Mouse (Mus musculus) 416B (cell line): ENCODE measurements at regions not wholly inside any gene's neighbourhood (a gene's known extent, or its start where the extent isn't known, plus 50 kb on each side); places are given as distances from the start of the nearest gene placed in this dataset.
"Not testable (repeated sequence)": the region's sequence is repeated elsewhere in the genome, so short reads cannot be mapped to it uniquely, and the experiment has no call there.

ENCODE experiments used
- DNase-seq: peaks from one replicate; pipeline ENCODE4 v3.0.0; 2011; ENCODE audit warnings: low read depth

DNA sequence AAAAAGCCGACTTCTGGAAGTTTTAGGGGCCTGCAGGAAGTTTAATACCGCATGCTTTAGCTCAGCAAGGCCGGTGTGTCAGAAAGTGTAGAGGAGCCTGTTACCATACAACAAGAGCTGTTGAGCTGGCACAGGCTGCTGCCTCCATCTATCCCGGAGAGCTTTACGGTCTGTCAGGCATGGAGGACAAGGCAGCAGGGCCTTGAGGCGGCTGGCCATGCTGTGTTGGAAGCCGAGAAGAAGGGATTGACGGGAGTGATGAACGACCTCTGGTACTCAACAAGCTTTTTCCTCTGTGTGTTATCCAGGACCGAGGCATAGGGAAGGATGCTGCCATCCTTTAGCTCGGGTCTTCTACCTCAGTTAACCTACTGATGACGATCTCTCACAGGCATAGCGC, 146.8 kb upstream of the Mocs1 start:
- DNase-seq, result no peak

DNA sequence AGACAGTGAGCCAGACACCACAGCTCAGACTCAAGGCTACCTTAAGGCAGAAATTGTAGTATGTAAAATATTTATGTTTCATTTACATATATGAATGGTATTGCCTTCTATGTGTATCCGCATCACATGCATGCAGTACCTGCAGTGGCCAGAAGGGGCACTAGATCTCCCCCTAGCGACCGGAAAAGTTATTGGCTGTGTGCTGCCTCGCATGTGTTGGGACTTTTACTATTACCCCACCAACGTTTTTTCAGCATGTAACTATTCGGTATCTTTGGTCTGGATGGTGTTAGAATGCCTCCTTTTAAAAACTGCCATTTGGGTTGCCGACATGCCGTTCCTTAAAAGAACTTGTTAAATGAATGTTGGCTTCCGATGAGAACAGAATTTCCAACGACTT, 145.7 kb upstream of the Mocs1 start:
- DNase-seq, result no peak

DNA sequence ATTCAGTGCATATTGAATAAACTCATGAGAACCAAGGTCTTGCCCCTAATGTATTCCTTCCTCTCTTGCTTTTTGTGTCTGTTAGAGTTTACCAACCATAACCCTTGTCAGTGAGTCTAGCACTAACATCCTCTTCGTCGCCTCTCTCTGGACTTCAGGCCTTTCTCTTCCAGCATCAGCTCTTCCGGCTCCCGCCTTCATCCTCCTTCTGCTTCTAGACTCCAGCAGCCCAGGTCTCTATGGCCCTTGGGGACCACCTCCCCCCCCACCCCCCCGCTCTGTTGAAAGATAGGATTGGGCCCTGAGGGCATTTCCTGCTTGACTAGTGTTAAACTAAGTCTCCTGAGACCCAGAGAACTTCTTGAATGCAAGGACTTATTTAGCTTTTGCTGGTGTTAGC, 144.7 kb upstream of the Mocs1 start:
- DNase-seq, result no peak

DNA sequence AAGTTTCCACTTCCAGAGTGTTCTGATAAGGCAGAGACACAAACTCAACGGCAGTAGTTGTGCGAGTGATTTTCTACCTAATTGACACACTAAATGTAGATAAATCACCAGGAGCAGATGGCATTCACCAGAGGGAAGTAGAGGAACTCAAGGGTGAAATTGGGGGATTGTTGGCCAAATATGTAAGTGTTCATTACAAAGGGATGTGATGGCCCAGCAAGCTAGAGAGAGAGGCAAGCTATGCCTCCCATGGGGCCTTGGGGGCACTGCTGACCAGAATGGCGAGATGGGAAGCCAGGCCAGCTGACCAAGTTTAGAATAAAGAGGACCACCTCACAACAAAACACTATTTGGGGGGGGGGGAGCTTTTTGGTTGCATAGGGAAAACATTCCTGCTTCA, 136.5 kb upstream of the Mocs1 start:
- DNase-seq, result no peak

DNA sequence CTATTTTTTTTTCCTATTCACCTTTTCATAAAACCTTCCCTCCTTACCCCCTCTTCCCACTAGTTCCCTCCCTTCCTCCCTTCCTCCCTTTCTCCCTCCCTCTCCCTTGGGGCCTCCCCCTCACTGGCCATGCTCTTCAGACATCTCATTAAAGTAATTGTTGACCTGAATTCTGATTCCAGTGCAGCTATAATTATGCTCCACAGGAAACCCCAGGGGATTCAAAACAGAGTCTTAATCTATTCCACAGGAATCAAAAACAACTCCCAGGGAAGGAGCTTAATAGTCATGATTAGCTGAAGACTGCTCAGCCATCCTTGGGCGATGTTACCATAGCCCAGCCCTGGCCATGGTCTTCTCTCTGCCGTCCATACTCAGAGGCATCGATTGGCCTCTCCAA, 123.7 kb upstream of the Mocs1 start:
- no peak for DNase-seq

DNA sequence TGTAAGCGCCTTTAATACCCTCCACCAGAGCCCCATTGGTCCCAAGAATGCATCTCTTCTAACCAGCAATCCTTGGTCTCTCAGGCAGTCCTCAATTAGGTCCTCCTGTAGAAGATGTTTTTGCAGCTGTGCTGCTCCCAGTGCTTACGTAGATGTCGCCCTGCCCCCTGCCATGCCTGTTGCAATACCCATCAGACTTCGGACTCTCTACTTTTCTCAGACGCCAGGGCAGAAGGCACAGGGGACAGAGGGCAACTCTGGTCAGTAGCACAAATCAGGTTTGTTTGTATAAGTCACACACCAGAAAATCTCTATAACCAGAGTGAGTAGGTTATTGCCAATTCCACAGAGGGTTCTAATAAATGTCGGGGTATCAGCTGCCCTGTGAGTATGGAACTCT, 123.0 kb upstream of the Mocs1 start:
- DNase-seq, result no peak

DNA sequence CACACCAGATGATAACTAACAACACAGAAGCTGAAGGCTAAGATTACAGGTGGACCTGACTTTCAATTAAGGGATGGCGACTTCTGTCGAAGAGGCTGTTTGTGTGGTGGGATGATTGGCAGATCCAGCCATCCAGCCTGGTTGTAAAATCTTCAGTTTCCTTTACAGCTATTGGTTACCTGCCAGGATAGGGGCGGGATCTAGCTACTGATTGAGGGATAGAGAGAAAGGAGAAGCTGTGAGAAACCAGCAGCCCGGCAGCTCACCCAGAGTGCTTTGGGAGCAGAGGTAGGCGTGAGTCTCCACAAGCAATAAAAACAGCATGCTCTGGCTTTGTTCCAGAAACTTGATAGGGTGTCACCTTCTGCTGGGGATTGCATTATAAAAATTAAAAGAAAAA, 119.1 kb upstream of the Mocs1 start:
- DNase-seq, result peak; percentile 1

DNA sequence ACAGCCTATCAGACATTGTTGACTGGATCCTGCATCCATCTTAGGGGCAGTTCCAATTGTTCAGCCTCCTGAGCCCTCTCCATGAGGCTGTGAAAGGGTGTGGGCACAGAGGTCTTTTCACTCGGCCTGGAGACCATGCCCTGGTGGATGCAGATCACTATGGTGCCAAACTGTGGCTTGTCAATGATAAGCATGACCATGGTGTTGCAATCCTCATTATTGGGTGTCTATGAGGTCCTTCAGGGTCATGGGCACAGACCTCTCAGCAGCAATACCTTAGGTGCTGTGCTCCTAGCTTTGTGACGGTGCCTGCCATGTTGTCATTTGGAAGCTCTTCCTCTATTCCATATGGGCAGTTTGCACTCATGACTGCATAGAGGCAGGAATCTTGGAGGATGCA, 114.0 kb upstream of the Mocs1 start:
- no peak for DNase-seq

DNA sequence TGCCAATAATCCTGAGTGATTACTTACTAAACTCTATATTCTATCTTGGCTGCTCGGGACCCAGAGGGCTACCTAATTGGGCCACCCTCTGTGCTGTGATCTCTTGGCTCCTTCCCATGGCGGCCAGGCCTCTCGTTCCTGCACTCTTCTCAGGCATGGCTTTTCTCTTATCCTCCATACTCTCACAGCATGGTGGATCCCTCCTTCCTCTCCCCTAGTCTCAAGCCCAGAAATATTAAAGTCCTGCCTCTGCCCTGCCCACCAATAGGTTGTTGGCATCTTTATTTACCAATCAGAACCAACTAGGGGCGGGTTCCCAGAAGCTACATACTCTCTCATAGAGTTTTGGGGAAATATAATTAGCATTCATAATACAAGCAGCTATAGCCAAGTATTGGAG, 100.6 kb upstream of the Mocs1 start:
- DNase-seq, result no peak

DNA sequence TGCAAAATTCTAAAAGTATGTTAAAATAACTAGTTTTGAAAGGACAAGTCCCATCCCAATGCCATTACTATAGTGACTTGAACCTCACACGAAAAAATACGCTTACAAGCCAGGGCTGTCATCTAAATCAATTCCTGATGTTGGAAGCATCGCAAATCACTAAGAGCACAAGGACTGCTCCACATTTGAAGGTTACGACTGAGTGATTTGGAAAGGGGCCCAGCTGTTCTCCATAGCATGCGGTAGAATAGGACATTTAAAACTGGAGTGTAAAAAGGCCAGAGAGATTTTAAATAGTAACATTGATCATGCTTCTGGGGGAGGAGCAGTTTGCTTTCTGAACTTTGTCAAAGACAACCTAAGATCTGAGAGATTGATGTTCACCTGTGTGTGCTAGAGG, 92.8 kb upstream of the Mocs1 start:
- no peak for DNase-seq

DNA sequence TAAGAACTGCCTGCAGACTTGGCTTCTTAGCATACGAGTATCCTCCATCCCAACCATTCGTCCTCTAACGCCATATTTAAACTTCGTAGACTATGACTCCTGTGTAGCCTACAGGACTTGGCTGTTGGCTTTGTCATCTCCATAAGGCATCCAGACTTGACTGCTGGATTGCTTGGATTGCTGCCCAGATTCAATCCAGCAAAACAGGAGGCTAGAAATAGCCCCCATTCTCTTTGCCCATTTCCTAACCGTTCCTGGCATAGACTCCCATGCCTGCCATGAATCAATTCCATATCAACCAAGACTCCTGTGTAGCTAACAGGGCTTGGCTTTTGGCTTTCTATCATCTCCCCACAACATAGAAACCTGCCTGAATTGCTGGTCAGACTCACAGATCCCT, 90.3 kb upstream of the Mocs1 start:
- DNase-seq, result no peak

DNA sequence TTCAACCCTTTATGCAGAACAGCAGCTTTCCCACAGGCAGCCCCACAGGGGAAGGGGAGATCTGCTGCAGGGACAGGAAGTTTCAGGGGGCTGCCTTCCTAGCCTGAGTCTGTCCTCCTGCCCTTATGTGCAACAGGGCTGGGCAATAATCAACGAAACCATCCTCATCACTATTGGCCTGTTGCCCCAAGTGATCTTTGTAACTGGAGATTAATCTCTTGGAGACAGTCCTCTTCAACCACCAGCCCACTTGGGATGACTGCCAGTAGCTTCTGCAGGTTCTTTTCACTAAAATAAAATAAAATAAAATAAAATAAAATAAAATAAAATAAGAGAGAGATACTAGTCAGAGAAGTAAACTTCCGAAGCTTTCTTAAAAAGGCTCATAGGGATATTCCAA, 85.5 kb upstream of the Mocs1 start:
- no peak for DNase-seq

DNA sequence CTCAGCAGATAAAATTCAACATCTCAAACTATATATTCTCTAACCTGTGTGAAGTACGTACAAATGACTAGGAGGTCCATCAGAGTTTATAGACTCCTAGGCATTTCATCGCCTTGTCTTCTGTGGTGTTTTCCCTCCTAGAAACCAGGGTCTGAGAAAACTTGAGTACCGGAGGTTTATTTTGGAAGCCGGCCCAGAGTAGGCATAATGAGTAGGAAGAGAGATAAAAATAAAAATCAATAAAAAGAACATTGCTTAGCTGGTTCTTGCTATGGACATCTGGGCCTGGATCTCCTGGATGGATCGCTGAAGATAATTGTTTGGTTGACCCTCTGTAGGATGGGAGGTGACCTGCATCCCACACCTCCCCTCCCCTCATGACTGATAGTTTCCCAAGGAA, 81.5 kb upstream of the Mocs1 start:
- no peak for DNase-seq

DNA sequence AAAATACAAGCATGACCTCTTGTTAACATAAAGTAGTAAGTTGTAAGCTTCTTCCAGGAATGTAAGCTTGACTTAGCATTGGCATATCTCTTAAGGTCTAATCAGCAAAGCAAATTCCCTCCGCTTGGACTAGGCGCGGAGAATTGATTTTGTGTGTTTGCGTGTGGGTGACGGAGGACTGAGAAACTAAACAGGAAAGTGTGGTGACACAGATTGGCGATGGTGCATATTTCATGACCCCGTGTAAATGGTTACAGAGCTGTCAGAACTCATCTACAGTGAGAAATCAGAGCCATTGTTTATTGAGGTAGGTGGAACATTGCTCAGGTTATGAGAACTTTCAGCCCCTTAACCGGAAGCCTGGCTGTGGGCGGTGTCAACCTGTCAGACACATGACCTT, 78.8 kb upstream of the Mocs1 start:
- DNase-seq, result no peak

DNA sequence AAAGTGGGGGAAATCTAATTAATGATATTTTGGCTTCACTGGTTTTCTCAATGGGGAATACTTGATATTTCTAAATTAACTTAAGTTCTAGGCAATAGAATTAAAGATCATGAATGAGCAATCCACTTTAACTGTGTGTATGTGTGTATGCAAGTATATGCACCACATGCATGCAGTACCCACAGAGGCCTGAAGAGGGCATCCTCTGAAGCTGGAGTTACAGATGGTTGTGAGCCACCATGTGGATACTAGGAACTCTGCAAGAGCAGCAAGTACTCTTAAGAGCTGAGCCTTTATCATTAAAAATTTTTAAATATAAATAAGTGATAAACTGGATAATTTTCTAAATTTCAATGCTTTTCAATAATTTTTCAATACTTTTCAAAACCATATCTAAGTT, 69.0 kb upstream of the Mocs1 start:
- peak; percentile 3 for DNase-seq

DNA sequence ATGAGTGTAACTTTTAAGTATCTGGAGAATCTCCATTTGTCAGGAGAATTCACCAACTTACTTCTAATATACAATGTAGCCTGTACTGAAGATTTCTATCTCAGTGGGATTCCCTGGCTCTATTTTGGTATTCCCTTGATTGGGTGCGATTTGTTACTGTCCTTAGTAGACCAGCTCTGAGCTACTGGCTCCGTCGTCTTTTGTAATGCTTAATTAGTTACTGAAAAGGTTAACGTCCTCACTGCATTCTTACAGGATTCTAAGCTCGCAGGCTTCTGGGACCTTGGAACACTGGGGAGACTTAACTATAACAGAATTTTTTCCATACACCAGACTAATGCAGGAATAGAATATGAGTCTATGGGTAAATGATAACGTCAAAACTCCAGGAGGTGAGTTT, 67.9 kb upstream of the Mocs1 start:
- DNase-seq, result not testable (repeated sequence)

DNA sequence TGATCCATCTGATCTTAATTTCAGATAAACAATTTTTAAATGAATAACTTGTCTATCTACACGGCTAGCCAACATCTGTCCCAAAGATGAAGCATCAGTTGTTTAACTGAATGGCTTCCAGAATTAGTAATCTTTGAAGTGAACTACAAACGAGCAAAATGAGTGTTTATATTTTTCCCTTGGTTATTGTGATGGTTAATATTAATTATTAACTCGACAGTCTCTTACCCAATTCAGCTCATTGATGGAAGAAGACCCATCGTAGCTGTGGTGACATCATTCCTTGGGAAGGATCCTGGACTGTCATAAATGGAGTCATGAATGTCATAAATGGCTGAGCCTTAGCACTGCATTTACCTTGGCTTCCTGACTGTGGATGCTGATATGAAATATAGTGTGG, 60.4 kb upstream of the Mocs1 start:
- DNase-seq, result no peak

DNA sequence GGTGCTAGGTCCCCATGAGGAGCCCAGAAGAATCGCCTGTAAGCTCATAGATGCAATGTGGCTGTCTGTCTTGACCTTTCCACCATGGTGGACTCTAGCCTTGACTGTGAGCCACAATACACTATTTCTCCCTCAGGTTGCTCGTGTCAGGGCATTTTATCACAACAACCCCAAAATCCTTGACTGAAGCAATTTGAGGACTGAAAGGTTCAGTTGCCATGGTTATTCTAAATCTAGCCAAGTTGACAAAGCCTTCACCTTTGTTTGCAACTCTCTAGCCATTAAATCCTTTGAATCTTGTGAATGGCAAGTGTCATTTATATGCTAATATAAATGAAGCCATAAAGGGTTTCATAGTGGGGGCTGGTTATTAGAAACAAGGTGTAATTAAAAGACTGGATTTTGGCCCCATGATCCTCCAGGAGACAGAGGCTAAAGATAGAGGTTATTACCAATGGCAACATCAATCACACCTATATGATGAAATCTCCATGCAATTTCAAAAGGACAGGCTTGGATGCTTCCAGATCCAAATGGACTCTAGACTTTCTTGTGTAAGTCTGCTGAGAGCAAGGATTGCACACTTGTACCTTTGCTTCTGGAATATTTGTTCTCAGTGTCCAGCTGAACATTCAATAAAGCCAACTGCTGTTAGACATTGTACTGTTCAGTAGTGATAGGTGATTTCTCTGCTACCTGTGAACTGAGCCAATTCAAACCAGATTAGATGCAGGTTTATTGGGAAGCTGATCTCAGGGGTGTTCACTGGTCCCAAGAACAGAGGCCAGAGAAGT, 59.5 kb upstream of the Mocs1 start:
- DNase-seq, result no peak

DNA sequence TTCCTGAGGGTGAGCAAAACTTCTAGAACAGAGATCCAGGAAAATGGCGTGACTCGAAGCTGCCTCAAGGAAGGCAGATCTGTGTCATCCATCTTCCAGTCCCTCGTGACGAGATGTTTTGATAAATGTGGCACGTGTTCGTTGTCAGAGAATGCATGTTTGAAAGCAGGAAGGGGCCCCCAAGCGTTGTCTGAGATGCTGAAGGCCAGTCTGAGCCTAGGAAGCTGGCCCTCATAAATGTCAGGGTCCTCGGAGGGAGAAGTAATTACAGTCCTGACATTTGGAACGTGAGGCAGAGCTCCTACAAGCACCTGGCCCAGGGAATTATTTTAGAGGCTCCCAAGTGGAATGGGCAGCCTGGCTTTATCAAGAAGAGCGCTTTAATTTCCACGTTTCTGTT, 50.5 kb upstream of the Mocs1 start:
- no peak for DNase-seq
